Mouse (Mus musculus) heart, embryonic 10.5 days (tissue): ENCODE measurements around the gene Prmt8. TPM values are rescaled to one million over a fixed set of nuclear protein-coding genes. Genes with fewer than 3 reads are reported as not detected.

Source experiments
- microRNA-seq: library from miRNA; unstranded; fragments of <30 nt; microRNA quantifications from one replicate; pipeline ENCODE4, GENCODE M21; 2017
- polyA plus RNA-seq: library from polyadenylated mRNA; unstranded; fragments of >200 nt; fragmentation: Nextera tagmentation; extraction: Ambion mirVana; gene quantifications from 2 replicates; pipeline ENCODE4 v1.2.1, GENCODE M21; 2016

Prmt8 gene
- polyA plus RNA-seq, 1 experiment from 2014 or later = 2.0 TPM

Small RNAs within 50 kb of the gene (microRNA-seq; reads per million reads assigned to microRNA genes)
- not detected for gene Mir7233

Other genes with a start within 250 kb of the Prmt8 start
- 1.6 and 1.7 TPM in 2 replicates for gene Cracr2a, start 208.1 kb downstream of the Prmt8 start, polyA plus RNA-seq
- 1.4 and 1.8 TPM in 2 replicates for gene Tspan11, start 118.1 kb upstream of the Prmt8 start, polyA plus RNA-seq